8 mouse cellular contexts compared by ENCODE assay signal in the genomic region with DNA sequence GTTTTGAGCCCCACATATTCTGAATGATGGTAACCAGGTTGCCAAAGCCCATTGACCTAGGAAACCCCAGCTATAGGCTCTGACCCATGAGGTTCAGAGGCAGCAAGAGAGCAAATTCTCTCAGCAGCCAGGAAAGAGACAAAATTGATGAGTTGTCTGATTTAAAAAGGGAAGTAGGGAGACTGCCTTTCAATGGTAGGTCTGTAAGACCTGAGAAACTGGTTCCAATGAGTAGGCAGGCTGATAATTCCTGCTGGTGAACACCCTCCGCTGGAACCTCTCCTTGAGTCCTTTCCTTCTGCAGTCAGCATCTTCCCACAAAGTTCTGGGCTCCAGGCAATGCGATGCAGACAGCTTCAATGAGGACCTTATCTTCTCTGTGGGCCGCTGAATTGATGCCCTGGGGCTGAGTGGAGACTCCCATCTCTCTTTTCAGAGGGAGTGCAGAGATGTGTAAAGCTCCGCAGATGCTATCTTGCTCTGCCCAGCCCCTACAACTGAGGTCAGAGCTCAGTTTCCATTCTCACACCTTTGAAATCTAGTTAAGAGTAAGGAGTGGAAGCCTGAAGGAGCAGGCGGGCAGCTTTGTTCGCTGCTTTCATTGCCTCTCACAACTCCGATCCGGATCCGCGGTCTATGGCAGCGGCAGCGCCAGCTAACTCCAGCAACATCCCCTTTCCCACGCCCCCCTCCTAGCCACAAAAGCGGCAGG.
DNase-seq lines count a peak whose midpoint lies in the region; ATAC-seq and TF ChIP-seq lines count a peak whose summit lies in the region.

No protein-coding gene starts in this region.

- no peak for DNase-seq in heart, postnatal 14 days
- no peak for DNase-seq in liver, embryonic 14.5 days (ENCODE audit: low read depth in 3 of 3, low spot score in 3 of 3)
- DNase-seq in layer of hippocampus, adult 9-10 months (ENCODE audit: low spot score), result no peak
- no peak for DNase-seq in left cerebral cortex, postnatal 10 days (ENCODE audit: extremely low spot score in 1 of 2, low spot score in 2 of 2)
- DNase-seq in adrenal gland, adult 18-20 months (ENCODE audit: low spot score in 2 of 2), result no peak

- H3K27ac ChIP-seq in heart, embryonic 13.5 days (replicated peaks), result peak overlapping the region; percentile 84
- peak overlapping the region; percentile 70 for H3K27ac ChIP-seq in forebrain, embryonic 13.5 days
- no peak overlapping the region for H3K27ac ChIP-seq in liver, embryonic 14.5 days

- no peak for TF ChIP-seq CTCF in E14TG2a.4 (conservative IDR thresholded peaks at IDR 0.05; ENCODE audit: low read length)
- no peak for TF ChIP-seq CTCF in liver, embryonic 14.5 days (IDR thresholded peaks at IDR 0.05; ENCODE audit: low read depth)

- H3K9ac ChIP-seq in heart, embryonic 13.5 days, result peak overlapping the region; percentile 83
- peak overlapping the region; percentile 60 for H3K9ac ChIP-seq in forebrain, embryonic 13.5 days
- no peak overlapping the region for H3K9ac ChIP-seq in liver, embryonic 14.5 days (replicated peaks)

- peak; percentile 44; the same call in 1 of the 2 replicates for ATAC-seq in heart, embryonic 13.5 days (ENCODE audit: extremely low read depth, insufficient number of reproducible peaks, low FRiP score, low TSS enrichment)
- ATAC-seq in forebrain, embryonic 13.5 days, result no peak
- ATAC-seq in liver, embryonic 14.5 days (ENCODE audit: insufficient read depth), result no peak

- H3K9me3 ChIP-seq in heart, embryonic 13.5 days, result no peaks in the 10 kb centered on the region
- H3K9me3 ChIP-seq in E14TG2a.4 (ENCODE audit: low read length), result no peaks in the 10 kb centered on the region
- H3K9me3 ChIP-seq in forebrain, embryonic 13.5 days (replicated peaks), result no peaks in the 10 kb centered on the region
- no peaks in the 10 kb centered on the region for H3K9me3 ChIP-seq in liver, embryonic 14.5 days (ENCODE audit: control insufficient read depth, low read length)

- peaks cover 43% of the 10 kb centered on the region for H3K4me1 ChIP-seq in heart, embryonic 13.5 days
- H3K4me1 ChIP-seq in E14TG2a.4 (replicated peaks; ENCODE audit: low read depth, low read length), result peaks cover 45% of the 10 kb centered on the region
- H3K4me1 ChIP-seq in forebrain, embryonic 13.5 days, result peaks cover 41% of the 10 kb centered on the region
- peaks cover 0 to 6% of the 10 kb centered on the region in 2 experiments; a peak in 1 of 4 replicates for H3K4me1 ChIP-seq in liver, embryonic 14.5 days (replicated peaks; ENCODE audit: control insufficient read depth in 2 of 2, insufficient read depth in 2 of 2, low read length in 1 of 2)

- peak overlapping the region; percentile 87 for H3K4me2 ChIP-seq in heart, embryonic 13.5 days
- H3K4me2 ChIP-seq in forebrain, embryonic 13.5 days, result peak overlapping the region; percentile 71
- peak overlapping the region; percentile 65 for H3K4me2 ChIP-seq in liver, embryonic 14.5 days (ENCODE audit: low read depth)

- peak overlapping the region; percentile 75 for H3K4me3 ChIP-seq in heart, embryonic 13.5 days
- H3K4me3 ChIP-seq in E14TG2a.4 (replicated peaks; ENCODE audit: low read length), result peak overlapping the region; percentile 86
- peak overlapping the region; percentile 40 for H3K4me3 ChIP-seq in forebrain, embryonic 13.5 days
- H3K4me3 ChIP-seq in liver, embryonic 14.5 days (ENCODE audit: insufficient read depth in 1 of 2, low read depth in 2 of 2, low read length in 2 of 2), result peak overlapping the region; percentile 50

- 4% methylated on average over 14 of the region's 14 CpGs for WGBS in heart, embryonic 13.5 days
- WGBS in forebrain, embryonic 13.5 days, result 3% methylated on average over 14 of the region's 14 CpGs
- 3% methylated on average over 14 of the region's 14 CpGs for WGBS in liver, embryonic 14.5 days (ENCODE audit: insufficient replicate concordance)

- H3K27me3 ChIP-seq in heart, embryonic 13.5 days (replicated peaks), result no peaks in the 10 kb centered on the region
- H3K27me3 ChIP-seq in E14TG2a.4 (ENCODE audit: insufficient read depth, low read length), result peaks cover 54% of the 10 kb centered on the region
- H3K27me3 ChIP-seq in forebrain, embryonic 13.5 days, result peaks cover 32% of the 10 kb centered on the region
- H3K27me3 ChIP-seq in liver, embryonic 14.5 days (ENCODE audit: control insufficient read depth, insufficient read depth, low read length), result peaks cover 30% of the 10 kb centered on the region

- intact Hi-C loops in heart, postnatal 14 days (cut with DNase I), result loop anchor here (5.0 kb wide), 2 partner anchors 37 to 82 kb away; no protein-coding TSS in a partner anchor
- intact Hi-C loops in left cerebral cortex, postnatal 10 days (cut with DNase I), result no loop called here

- no peak for TF ChIP-seq EP300 in liver, embryonic 14.5 days (IDR thresholded peaks at IDR 0.05; ENCODE audit: low read depth)

- peaks cover 20% of the 10 kb centered on the region for H3K36me3 ChIP-seq in heart, embryonic 13.5 days
- H3K36me3 ChIP-seq in E14TG2a.4 (ENCODE audit: insufficient read depth, low read length), result no peaks in the 10 kb centered on the region
- 0 out of 2 replicates have a peak, but pooled peaks cover 5% of the 10 kb centered on the region for H3K36me3 ChIP-seq in forebrain, embryonic 13.5 days (ENCODE audit: poor library complexity, severe bottlenecking)
- H3K36me3 ChIP-seq in liver, embryonic 14.5 days (replicated peaks; ENCODE audit: control insufficient read depth, insufficient read depth, low read depth), result no peaks in the 10 kb centered on the region
